Mouse (Mus musculus) bone marrow macrophage, adult 2 months (primary cell): ENCODE results near the gene Unkl. TPM values are rescaled to one million over a fixed set of nuclear protein-coding genes. Genes with fewer than 3 reads are reported as not detected.

Experiments
- H3K27ac ChIP-seq: 2 replicates; pipeline ENCODE4 v1.5.1; 2012; ENCODE audit warnings: low read depth, low read length; ENCODE audit not compliant: insufficient read depth
- H3K4me1 ChIP-seq: 2 replicates; pipeline ENCODE4 v1.6.1; 2012; ENCODE audit warnings: low read length; ENCODE audit not compliant: control insufficient read depth, insufficient read depth
- H3K4me3 ChIP-seq: 2 replicates; pipeline ENCODE4 v1.5.1; 2012; ENCODE audit warnings: mild to moderate bottlenecking, low read length, moderate library complexity; ENCODE audit not compliant: insufficient read depth
- CTCF ChIP-seq: IDR thresholded peaks from 2 replicates; pipeline ENCODE4 v1.5.1; 2012; ENCODE audit warnings: low read depth, mild to moderate bottlenecking, low read length, moderate library complexity
- POLR2A ChIP-seq: IDR thresholded peaks from 2 replicates; pipeline ENCODE4 v1.6.1; 2012; ENCODE audit warnings: mild to moderate bottlenecking, low read depth, low read length, borderline replicate concordance
- polyA plus RNA-seq: library from polyadenylated mRNA; stranded (reverse); fragments of >200 nt; gene quantifications from 2 replicates; pipeline ENCODE4 v1.2.4, GENCODE M21; 2012; ENCODE audit not compliant: missing spikeins, insufficient read depth, insufficient read length

The Unkl gene
- polyA plus RNA-seq, 1 experiment, result 12.6 TPM

DNA sequence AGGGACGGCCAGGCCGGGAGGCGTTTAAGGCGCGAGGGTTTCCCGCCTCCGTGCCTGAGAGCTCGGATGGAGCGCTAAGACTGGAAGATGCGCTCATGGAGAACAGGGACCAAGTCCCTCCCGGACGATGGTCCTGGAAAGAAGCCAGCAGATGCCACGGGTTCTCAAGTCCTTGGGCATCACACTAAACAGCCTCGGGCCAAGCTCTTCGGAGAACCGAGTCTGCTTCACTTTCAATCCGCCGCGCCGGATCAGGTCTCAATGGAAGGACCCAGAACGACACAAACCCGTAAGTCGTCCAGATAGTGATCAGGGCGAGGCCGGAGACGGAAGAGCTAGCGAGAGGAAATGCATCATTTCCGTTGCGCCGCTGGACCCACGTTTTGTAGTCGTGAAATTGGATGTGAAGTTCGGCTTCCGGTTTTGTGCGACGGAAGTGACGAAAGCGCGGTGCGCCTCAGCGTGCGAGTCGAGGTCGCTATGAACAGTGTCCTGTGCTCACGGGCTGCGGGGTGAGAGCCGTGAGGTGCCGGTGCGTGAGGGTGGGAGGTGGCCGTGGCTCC lies 4.0 kb upstream of the Unkl start, which contains the start of gene BC003965:
BC003965 (plus strand) TSS at position 426 of the 563 bp plus-strand sequence.
- peak within 1 kb of the TSS; percentile 73 for H3K27ac ChIP-seq
- TF ChIP-seq POLR2A (peak; percentile 59; the same call in 1 of the 2 replicates), CTCF (no peak)
- H3K4me1 ChIP-seq, result peaks cover 10% of the 10 kb centered on the region; the same call in 1 of the 2 replicates
- H3K4me3 ChIP-seq, result peak within 1 kb of the TSS; percentile 77

DNA sequence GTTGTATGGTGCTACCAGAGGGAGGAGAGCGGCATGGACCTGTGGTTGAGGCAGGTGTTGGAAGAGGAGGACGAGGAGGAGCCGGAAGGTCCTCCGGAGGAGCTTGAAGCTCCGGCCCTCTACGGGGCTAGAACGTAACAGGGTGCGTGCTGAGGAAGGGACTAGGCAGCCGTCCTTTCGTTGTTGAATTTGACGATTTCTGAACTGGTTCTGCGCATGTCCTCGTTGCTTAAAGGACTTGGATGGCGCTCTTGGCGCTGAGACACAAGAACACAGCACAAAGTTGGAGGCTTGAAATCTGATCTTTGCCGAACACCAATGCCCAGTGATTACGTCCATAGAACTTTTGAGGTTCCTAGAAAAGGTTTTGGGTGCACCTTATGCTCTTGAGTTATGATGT lies 3.2 kb upstream of the Unkl start:
- H3K4me1 ChIP-seq, result peaks cover 13% of the 10 kb centered on the region; the same call in 1 of the 2 replicates
- peak overlapping the region; percentile 77 for H3K4me3 ChIP-seq
- TF ChIP-seq CTCF, result no peak
- no peak for TF ChIP-seq POLR2A
- H3K27ac ChIP-seq, result peak overlapping the region; percentile 18

DNA sequence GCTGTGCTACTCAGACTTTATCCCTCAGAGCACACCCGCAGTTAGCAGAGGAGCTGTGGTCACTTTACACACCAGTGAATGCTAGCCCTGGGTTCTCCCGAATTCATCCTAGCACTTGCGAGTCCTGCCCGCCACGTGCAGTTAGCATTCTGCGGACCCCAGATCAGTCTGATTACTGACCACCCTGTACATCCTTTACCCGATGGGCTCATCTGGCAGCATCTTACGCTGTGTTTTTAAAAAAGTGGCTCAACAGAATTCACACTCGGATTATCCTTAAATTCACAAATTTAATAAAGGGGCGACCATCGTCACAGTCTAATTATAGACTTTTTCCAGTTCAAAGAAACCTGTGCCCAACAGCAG lies 430 bp upstream of the Unkl start:
- H3K4me1 ChIP-seq, result peaks cover 13% of the 10 kb centered on the region; the same call in 1 of the 2 replicates
- peak overlapping the region; percentile 87 for H3K4me3 ChIP-seq
- peak overlapping the region; percentile 29 for H3K27ac ChIP-seq
- no peak; the same call in 1 of the 2 replicates for TF ChIP-seq POLR2A
- TF ChIP-seq CTCF, result no peak

DNA sequence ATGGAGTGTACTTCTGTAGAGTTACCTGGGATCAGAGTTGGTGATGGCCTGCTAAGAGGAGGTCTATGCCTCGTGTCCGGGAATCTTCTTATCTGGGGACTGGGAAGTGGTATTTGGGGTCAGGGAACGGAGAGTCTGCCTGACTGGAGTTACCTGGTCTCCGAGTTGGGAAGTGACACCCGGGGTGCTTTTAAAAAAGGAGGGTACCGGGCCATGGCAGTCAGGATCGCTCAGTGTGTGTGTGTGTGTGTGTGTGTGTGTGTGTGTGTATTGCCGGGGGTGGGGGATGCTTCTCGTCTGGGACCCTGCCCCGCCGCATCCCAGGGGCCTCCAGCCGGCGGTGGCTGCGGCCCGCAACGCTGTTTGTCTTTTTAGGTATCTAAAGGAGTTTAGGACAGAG lies 894 bp downstream of the Unkl start:
- peak overlapping the region; percentile 87 for H3K4me3 ChIP-seq
- TF ChIP-seq POLR2A, result no peak
- no peak for TF ChIP-seq CTCF
- 0 out of 2 replicates have a peak, but pooled peaks cover 8% of the 10 kb centered on the region for H3K4me1 ChIP-seq
- H3K27ac ChIP-seq, result no peak overlapping the region

DNA sequence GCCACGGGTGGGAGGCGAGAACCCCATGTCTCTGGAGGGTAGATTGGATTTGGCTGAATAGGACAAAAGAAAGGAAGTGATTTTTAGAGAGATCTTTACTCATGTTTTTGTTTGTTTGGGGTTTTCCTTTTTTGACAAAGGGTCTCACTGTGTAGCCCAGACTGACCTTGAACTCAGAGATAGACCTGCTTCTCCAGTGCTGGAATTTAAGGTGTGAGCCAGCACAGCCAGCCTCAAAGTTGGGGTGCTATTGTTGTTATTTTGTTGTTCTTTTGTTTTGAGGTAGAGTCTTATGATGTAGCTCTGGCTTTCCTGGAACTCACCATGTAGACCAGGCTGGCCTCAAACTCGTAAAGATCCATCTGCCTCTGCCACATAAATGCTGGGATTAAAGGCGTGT lies 14.2 kb downstream of the Unkl start:
- Histone ChIP-seq H3K27ac (no peak overlapping the region), H3K4me3 (no peak overlapping the region), H3K4me1 (no peaks in the 10 kb centered on the region)
- TF ChIP-seq CTCF, result no peak
- TF ChIP-seq POLR2A, result no peak

DNA sequence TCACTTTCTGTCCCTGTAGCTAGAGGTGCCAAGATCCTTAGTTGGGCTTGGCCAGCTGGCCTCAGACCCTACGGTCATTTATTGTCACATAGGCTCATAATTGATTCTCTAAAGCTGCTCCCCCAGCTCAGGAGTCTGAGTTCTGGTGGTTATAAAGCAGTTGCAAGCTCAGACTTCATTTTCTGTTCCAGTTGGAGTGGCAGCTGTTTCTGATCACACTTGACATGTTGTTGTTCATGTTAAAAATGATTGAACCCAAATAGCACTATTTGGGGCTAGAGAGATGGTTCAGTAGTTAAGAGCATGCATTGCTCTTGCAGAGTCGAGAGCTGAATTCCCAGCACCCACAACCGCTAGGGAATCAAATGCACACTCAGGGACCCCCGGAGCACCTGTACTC lies 21.8 kb downstream of the Unkl start:
- Histone ChIP-seq H3K27ac (no peak overlapping the region), H3K4me3 (no peak overlapping the region), H3K4me1 (no peaks in the 10 kb centered on the region)
- no peak for TF ChIP-seq POLR2A
- TF ChIP-seq CTCF, result no peak

DNA sequence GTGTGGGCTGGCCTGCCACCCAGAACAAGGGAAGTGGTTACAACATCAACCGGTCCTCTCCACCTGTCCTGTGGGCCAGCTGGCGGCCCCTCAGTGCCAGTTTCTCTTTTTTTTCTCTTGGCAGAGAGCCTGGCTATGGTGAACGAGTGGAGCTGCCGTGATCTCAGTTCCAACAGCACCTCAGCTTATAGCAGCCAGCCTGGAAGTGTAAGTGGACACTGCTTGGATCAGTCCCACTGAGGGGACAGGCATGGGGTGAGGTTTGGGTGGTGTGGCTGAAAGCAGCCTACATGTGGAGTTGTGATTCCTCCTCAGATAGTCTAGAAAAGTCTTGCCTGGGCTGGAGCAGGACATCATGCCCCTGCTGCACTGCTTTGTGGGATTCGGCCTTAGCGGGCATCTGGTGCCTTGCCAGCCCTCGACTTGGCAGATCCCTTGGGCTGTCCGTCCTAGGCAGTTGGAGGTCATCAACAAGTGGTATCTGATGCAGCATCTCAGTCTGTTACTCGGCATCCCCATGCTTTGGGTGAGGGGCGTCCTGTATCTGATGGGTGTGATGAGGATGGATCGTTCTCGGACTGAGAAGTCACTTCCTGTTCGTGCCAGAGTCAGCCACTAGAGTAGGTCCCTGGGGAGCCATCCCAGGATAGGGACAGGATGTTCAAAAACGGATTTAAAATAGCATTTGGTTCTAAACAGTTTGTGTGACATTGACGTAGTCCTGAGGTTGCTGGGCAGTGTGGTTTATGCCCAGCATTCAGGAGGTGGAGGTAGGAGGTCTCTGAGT lies 22.7 kb downstream of the Unkl start:
- Histone ChIP-seq H3K27ac (no peak overlapping the region), H3K4me3 (no peak overlapping the region)
- no peak for TF ChIP-seq POLR2A
- no peak for TF ChIP-seq CTCF

DNA sequence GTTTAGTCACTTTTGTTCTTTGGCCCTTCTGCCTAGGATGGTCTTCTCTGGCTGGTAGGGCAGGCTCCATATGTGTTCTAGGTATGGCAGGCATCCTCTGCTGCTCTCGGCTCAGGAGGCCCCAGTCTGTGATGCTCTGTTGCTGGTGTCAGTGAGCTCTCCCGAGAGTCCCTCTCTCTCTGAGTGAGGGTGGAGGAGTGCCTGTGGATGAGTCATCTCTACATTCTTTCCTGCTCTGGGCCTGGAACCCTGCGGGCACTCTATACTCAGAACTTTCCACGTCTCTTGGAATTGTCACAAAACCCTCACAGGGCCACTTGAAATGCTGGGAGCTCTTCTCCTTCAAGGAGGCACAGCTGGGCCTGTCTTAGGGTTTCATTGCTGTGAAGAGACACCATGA lies 23.5 kb downstream of the Unkl start:
- Histone ChIP-seq H3K4me1 (no peaks in the 10 kb centered on the region), H3K4me3 (no peak overlapping the region), H3K27ac (no peak overlapping the region)
- TF ChIP-seq CTCF (no peak), POLR2A (no peak)

More for the DNA sequence above, 22.7 kb downstream of the Unkl start:
- no peaks in the 10 kb centered on the region for H3K4me1 ChIP-seq

DNA sequence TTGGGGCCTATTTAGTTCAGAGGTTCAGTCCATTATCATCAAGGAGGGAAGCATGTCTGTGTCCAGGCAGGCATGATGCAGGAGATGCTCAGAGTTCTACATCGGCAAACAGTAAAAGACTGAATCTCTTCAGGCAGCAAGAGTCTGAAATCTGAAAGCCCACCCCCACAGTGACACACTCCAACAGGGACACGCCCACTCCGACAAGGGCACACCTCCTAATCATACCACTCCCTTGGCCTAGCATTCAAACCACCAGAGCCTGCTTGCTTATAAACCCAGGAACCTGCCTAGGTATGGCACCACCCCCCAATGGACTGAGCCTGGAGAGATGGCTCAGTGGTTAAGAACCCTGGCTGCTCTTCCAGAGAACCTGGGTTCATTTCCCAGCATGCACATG lies 27.2 kb downstream of the Unkl start:
- no peak overlapping the region for H3K27ac ChIP-seq
- H3K4me1 ChIP-seq, result no peaks in the 10 kb centered on the region
- no peak overlapping the region for H3K4me3 ChIP-seq
- TF ChIP-seq CTCF (no peak), POLR2A (no peak)

DNA sequence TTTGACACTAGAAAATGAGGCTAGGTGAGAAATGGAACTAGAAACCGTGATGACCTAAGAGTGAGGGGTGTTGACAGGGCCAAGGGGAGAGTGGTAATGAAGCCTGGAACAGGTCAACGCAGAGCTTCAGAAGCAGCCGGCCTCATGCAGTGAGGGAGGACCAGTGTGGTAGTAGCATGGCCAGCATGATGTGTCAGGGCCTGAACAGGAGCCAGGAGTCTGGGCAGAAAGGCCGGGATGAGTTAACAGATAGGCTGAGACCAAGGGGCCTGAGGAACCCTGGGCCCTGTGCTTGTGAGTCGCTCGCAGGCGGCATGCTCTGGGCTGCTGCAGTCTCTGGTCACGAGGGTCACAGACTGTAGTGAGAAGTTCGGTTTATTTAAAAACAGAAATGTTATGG lies 30.8 kb downstream of the Unkl start:
- H3K27ac ChIP-seq, result no peak overlapping the region
- H3K4me3 ChIP-seq, result no peak overlapping the region
- peaks cover 14% of the 10 kb centered on the region for H3K4me1 ChIP-seq
- TF ChIP-seq CTCF, result no peak
